9 mouse cellular contexts compared by ENCODE assay signal in the genomic region with DNA sequence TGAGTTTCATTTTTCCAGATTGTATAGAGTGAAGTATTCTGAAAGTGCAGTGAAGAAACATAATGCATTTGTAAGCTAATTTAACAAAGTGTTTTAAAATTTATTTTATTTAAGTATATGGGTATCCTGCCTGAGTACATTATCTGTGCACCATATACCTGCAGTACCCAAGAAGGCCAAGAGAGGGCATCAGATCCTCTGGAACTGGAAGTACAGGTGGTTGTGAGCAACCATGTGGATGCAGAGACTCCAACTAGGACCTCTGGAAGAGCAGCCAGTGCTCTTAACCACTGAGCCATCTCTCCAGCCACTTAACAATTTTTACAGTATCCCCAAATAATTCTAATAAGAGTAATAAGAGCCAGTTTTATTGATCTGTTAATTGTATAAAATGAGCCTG.
DNase-seq lines count a peak whose midpoint lies in the region; ATAC-seq and TF ChIP-seq lines count a peak whose summit lies in the region.
"Had no signal": no experiment of that assay in that cellular context is flagged by ENCODE, and none has a peak within 500 bp of the region (broad histone marks: within the 10 kb centered on the region; RNA-seq: fewer than 3 reads in every experiment).

No protein-coding gene starts in this region.

- no peak overlapping the region for H3K4me2 ChIP-seq in midbrain, embryonic 14.5 days (ENCODE audit: low read length)
- H3K4me2 ChIP-seq in forebrain, embryonic 13.5 days = no peak overlapping the region
- H3K4me2 ChIP-seq: neural tube, embryonic 13.5 days had no signal

- no peaks in the 10 kb centered on the region for H3K36me3 ChIP-seq in E14TG2a.4 (ENCODE audit: insufficient read depth, low read length)
- 0 out of 2 replicates have a peak, but pooled peaks cover 14% of the 10 kb centered on the region for H3K36me3 ChIP-seq in midbrain, embryonic 14.5 days (ENCODE audit: control insufficient read depth, insufficient read depth, low read length)
- peaks cover 12% of the 10 kb centered on the region; the same call in 1 of the 2 replicates for H3K36me3 ChIP-seq in forebrain, embryonic 13.5 days (ENCODE audit: poor library complexity, severe bottlenecking)

- no peak overlapping the region for H3K4me3 ChIP-seq in E14TG2a.4 (replicated peaks; ENCODE audit: low read length)
- H3K4me3 ChIP-seq in midbrain, embryonic 14.5 days (replicated peaks; ENCODE audit: low read depth, low read length) = no peak overlapping the region
- H3K4me3 ChIP-seq in forebrain, embryonic 13.5 days = no peak overlapping the region
- H3K4me3 ChIP-seq: neural tube, embryonic 13.5 days had no signal

- no peaks in the 10 kb centered on the region for H3K27me3 ChIP-seq in E14TG2a.4 (ENCODE audit: insufficient read depth, low read length)
- H3K27me3 ChIP-seq in midbrain, embryonic 14.5 days (ENCODE audit: control insufficient read depth, insufficient read depth, low read length) = no peaks in the 10 kb centered on the region
- no peaks in the 10 kb centered on the region for H3K27me3 ChIP-seq in forebrain, embryonic 13.5 days
- H3K27me3 ChIP-seq: neural tube, embryonic 13.5 days had no signal

- no peaks in the 10 kb centered on the region for H3K9me3 ChIP-seq in E14TG2a.4 (ENCODE audit: low read length)
- no peaks in the 10 kb centered on the region for H3K9me3 ChIP-seq in midbrain, embryonic 14.5 days (ENCODE audit: control insufficient read depth, low read length)
- no peaks in the 10 kb centered on the region for H3K9me3 ChIP-seq in forebrain, embryonic 13.5 days (replicated peaks)
- H3K9me3 ChIP-seq: neural tube, embryonic 13.5 days had no signal

- no peaks in the 10 kb centered on the region for H3K4me1 ChIP-seq in E14TG2a.4 (replicated peaks; ENCODE audit: low read depth, low read length)
- H3K4me1 ChIP-seq in midbrain, embryonic 14.5 days (ENCODE audit: control insufficient read depth, insufficient read depth, low read length) = peaks cover 10% of the 10 kb centered on the region; the same call in 1 of the 2 replicates
- peaks cover 17% of the 10 kb centered on the region for H3K4me1 ChIP-seq in forebrain, embryonic 13.5 days

- DNase-seq in heart, adult 8-10 months (ENCODE audit: low spot score) = peak; percentile 24
- no peak for DNase-seq in heart, postnatal 25 days (ENCODE audit: low spot score)
- no peak for DNase-seq in midbrain, embryonic 14.5 days
- no peak for DNase-seq in testis, postnatal 14 days (ENCODE audit: low spot score)

- intact Hi-C loops in heart, postnatal 25 days (cut with DNase I) = no loop called here

- H3K9ac ChIP-seq in midbrain, embryonic 14.5 days (replicated peaks; ENCODE audit: low read length) = no peak overlapping the region
- H3K9ac ChIP-seq in forebrain, embryonic 13.5 days = no peak overlapping the region
- H3K9ac ChIP-seq: neural tube, embryonic 13.5 days had no signal

- peak; percentile 77 for ATAC-seq in common myeloid progenitor, adult 5-6 weeks (replicated peaks; ENCODE audit: low read depth, poor library complexity, severe bottlenecking)
- 0 out of 2 replicates have a peak, but pooled peaks have one; percentile 55 for ATAC-seq in monocyte, adult 5-6 weeks (replicated peaks; ENCODE audit: insufficient number of reproducible peaks, low FRiP score, low TSS enrichment, poor library complexity, severe bottlenecking)
- ATAC-seq in midbrain, embryonic 14.5 days (ENCODE audit: low FRiP score, low TSS enrichment) = no peak
- no peak for ATAC-seq in forebrain, embryonic 13.5 days

- H3K27ac ChIP-seq in midbrain, embryonic 14.5 days (replicated peaks; ENCODE audit: low read depth, low read length) = no peak overlapping the region
- H3K27ac ChIP-seq in forebrain, embryonic 13.5 days = no peak overlapping the region
- H3K27ac ChIP-seq: neural tube, embryonic 13.5 days had no signal

- TF ChIP-seq CTCF in E14TG2a.4 (conservative IDR thresholded peaks at IDR 0.05; ENCODE audit: low read length) = peak; percentile 78

Comparison
In these comparisons a context has a peak if more than half of its experiments do, and no peak if none do; other contexts are left out.
1. ATAC-seq: peak in common myeloid progenitor, adult 5-6 weeks (single experiment) and monocyte, adult 5-6 weeks (single experiment); none in midbrain, embryonic 14.5 days (single experiment) and forebrain, embryonic 13.5 days (single experiment).